Mouse (Mus musculus) lung, adult 18-20 months (tissue): Measurements from ENCODE around the gene Ypel4.

Experiments used
- DNase-seq, 2 experiments: peaks; one replicate each; pipeline ENCODE4 v3.0.0; 2022; ENCODE audit warnings: mixed read lengths in 2 of 2

Ypel4 gene

GRCm38 (mm10) chr2:84733579-84734300, at the start of gene Ypel4:
Ypel4 (plus strand) TSS chr2:84734058.
- no peak for DNase-seq

GRCm38 (mm10) chr2:84688080-84688844, 45.6 kb upstream of the Ypel4 start:
- no peak for DNase-seq

GRCm38 (mm10) chr2:84690050-84690449, 43.8 kb upstream of the Ypel4 start:
- DNase-seq, result no peak

- DNase-seq, result no peak
Measured at GRCm38 (mm10) chr2:84695007-84695695, 38.7 kb upstream of the Ypel4 start.

- no peak for DNase-seq
Measured at GRCm38 (mm10) chr2:84703497-84703896, 30.4 kb upstream of the Ypel4 start.

GRCm38 (mm10) chr2:84704329-84704728, 29.5 kb upstream of the Ypel4 start:
- no peak for DNase-seq

- no peak for DNase-seq
Measured at GRCm38 (mm10) chr2:84705295-84705694, 28.6 kb upstream of the Ypel4 start.

- DNase-seq, result no peak
Measured at GRCm38 (mm10) chr2:84707523-84707922, 26.3 kb upstream of the Ypel4 start.

GRCm38 (mm10) chr2:84711898-84712297, 22.0 kb upstream of the Ypel4 start:
- no peak for DNase-seq

GRCm38 (mm10) chr2:84714422-84714810, 19.4 kb upstream of the Ypel4 start:
- DNase-seq, result no peak

- peak; percentile 98 to 99 for DNase-seq
Measured at GRCm38 (mm10) chr2:84714811-84715561, 18.9 kb upstream of the Ypel4 start, which contains the start of gene Zdhhc5. Zdhhc5 (minus strand) TSS chr2:84715180.

- DNase-seq, result peak; percentile 91 to 94
Measured at GRCm38 (mm10) chr2:84715562-84716361, 18.1 kb upstream of the Ypel4 start.

GRCm38 (mm10) chr2:84716423-84717355, 17.2 kb upstream of the Ypel4 start:
- no peak for DNase-seq

- no peak for DNase-seq
Measured at GRCm38 (mm10) chr2:84717357-84717756, 16.5 kb upstream of the Ypel4 start.

GRCm38 (mm10) chr2:84720718-84721117, 13.1 kb upstream of the Ypel4 start:
- DNase-seq, result no peak

- DNase-seq, result no peak
Measured at GRCm38 (mm10) chr2:84721182-84721581, 12.7 kb upstream of the Ypel4 start.

- DNase-seq, result no peak
Measured at GRCm38 (mm10) chr2:84723856-84724255, 10.0 kb upstream of the Ypel4 start.

- no peak for DNase-seq
Measured at GRCm38 (mm10) chr2:84725770-84726169, 8.1 kb upstream of the Ypel4 start.

- no peak for DNase-seq
Measured at GRCm38 (mm10) chr2:84726716-84727115, 7.1 kb upstream of the Ypel4 start.

GRCm38 (mm10) chr2:84727172-84727858, 6.5 kb upstream of the Ypel4 start, which contains the start of gene Clp1:
Clp1 (minus strand) TSS chr2:84727350.
- DNase-seq, result peak; percentile 98
